Mouse (Mus musculus): ENCODE measurements around the gene Pink1.

The Pink1 gene

GRCm38 (mm10) chr4:138315781-138316180, 10.3 kb downstream of the Pink1 start:
- DNase-seq (ENCODE audit: inconsistent age in 2 of 2, low spot score in 1 of 2): peak in 1 of 2 experiments; percentile 67

- no peak for DNase-seq (ENCODE audit: inconsistent age in 2 of 2, low spot score in 1 of 2)
These were observed 12.3 kb downstream of the Pink1 start for GRCm38 (mm10) chr4:138313795-138314194.

GRCm38 (mm10) chr4:138313021-138313420, 13.1 kb downstream of the Pink1 start:
- peak in 1 of 2 experiments; percentile 8 for DNase-seq (ENCODE audit: inconsistent age in 2 of 2, low spot score in 1 of 2)

- DNase-seq (ENCODE audit: inconsistent age in 2 of 2, low spot score in 1 of 2): no peak
These were observed 14.0 kb downstream of the Pink1 start for GRCm38 (mm10) chr4:138312105-138312504.

- peak; percentile 33 to 66 for DNase-seq (ENCODE audit: inconsistent age in 2 of 2, low spot score in 1 of 2)
These were observed 14.5 kb downstream of the Pink1 start for GRCm38 (mm10) chr4:138311595-138311994.

GRCm38 (mm10) chr4:138310311-138310910, 15.7 kb downstream of the Pink1 start:
- no peak for DNase-seq (ENCODE audit: inconsistent age in 2 of 2, low spot score in 1 of 2)

- peak in 1 of 2 experiments; percentile 7 for DNase-seq (ENCODE audit: inconsistent age in 2 of 2, low spot score in 1 of 2)
These were observed 18.4 kb downstream of the Pink1 start for GRCm38 (mm10) chr4:138307739-138308138.

- peak in 1 of 2 experiments; percentile 26 for DNase-seq (ENCODE audit: inconsistent age in 2 of 2, low spot score in 1 of 2)
These were observed 19.1 kb downstream of the Pink1 start for GRCm38 (mm10) chr4:138307025-138307424.

- peak; percentile 99 for DNase-seq (ENCODE audit: inconsistent age in 2 of 2, low spot score in 1 of 2)
These were observed 21.6 kb downstream of the Pink1 start, which contains the start of gene Ddost for GRCm38 (mm10) chr4:138304340-138305104. Gene Ddost, plus strand, starts transcription at chr4:138304730.

GRCm38 (mm10) chr4:138303742-138304141, 22.4 kb downstream of the Pink1 start:
- peak; percentile 18 to 38 for DNase-seq (ENCODE audit: inconsistent age in 2 of 2, low spot score in 1 of 2)

- peak in 1 of 2 experiments; percentile 8 for DNase-seq (ENCODE audit: inconsistent age in 2 of 2, low spot score in 1 of 2)
These were observed 23.1 kb downstream of the Pink1 start for GRCm38 (mm10) chr4:138303011-138303410.

- DNase-seq (ENCODE audit: inconsistent age in 2 of 2, low spot score in 1 of 2): no peak
These were observed 24.8 kb downstream of the Pink1 start for GRCm38 (mm10) chr4:138301271-138301780.

GRCm38 (mm10) chr4:138293949-138294550, 32.1 kb downstream of the Pink1 start:
- DNase-seq (ENCODE audit: inconsistent age in 2 of 2, low spot score in 1 of 2): no peak

GRCm38 (mm10) chr4:138293261-138293948, 32.7 kb downstream of the Pink1 start:
- no peak for DNase-seq (ENCODE audit: inconsistent age in 2 of 2, low spot score in 1 of 2)

- DNase-seq (ENCODE audit: inconsistent age in 2 of 2, low spot score in 1 of 2): no peak
These were observed 34.1 kb downstream of the Pink1 start for GRCm38 (mm10) chr4:138292028-138292427.

- DNase-seq (ENCODE audit: inconsistent age in 2 of 2, low spot score in 1 of 2): no peak
These were observed 37.4 kb downstream of the Pink1 start for GRCm38 (mm10) chr4:138288691-138289090.

GRCm38 (mm10) chr4:138286411-138286810, 39.7 kb downstream of the Pink1 start:
- no peak for DNase-seq (ENCODE audit: inconsistent age in 2 of 2, low spot score in 1 of 2)

- DNase-seq (ENCODE audit: inconsistent age in 2 of 2, low spot score in 1 of 2): peak; percentile 76 to 92
These were observed 43.3 kb downstream of the Pink1 start for GRCm38 (mm10) chr4:138282834-138283233.

GRCm38 (mm10) chr4:138278346-138278745, 47.8 kb downstream of the Pink1 start:
- DNase-seq (ENCODE audit: inconsistent age in 2 of 2, low spot score in 1 of 2): peak in 1 of 2 experiments; percentile 81

- DNase-seq (ENCODE audit: inconsistent age in 2 of 2, low spot score in 1 of 2): no peak
These were observed 53.8 kb downstream of the Pink1 start for GRCm38 (mm10) chr4:138272011-138272997.
